Mouse (Mus musculus): Measurements from ENCODE around the gene Rftn1.
A peak's percentile ranks its signal among the peaks of the same experiment; 100 is the strongest.
"Not testable (repeated sequence)": the region's sequence is repeated elsewhere in the genome, so short reads cannot be mapped to it uniquely, and the experiment has no call there.

The Rftn1 gene

GRCm38 (mm10) chr17:50127045-50127813 lies 63.2 kb downstream of the Rftn1 start:
- no peak for DNase-seq

DNA sequence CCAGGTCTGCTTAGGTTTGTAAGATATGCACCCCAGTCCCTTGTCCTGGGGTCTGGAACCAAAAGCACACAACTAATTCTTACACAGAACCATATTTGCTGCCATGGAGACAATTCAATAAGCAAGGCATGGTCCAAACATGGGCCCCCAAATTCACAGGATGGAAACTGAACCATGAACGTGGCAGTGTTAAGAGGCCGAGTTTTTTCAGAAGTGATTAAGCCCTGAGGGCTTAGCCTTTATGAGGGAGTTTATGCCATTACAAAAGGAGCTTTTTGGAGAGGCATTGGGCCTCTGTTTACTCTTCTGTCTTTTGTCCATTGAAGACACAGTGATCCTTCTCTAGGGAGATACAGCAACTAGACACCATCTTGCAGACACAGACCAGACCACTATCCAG lies 63.9 kb downstream of the Rftn1 start:
- DNase-seq, result no peak

DNA sequence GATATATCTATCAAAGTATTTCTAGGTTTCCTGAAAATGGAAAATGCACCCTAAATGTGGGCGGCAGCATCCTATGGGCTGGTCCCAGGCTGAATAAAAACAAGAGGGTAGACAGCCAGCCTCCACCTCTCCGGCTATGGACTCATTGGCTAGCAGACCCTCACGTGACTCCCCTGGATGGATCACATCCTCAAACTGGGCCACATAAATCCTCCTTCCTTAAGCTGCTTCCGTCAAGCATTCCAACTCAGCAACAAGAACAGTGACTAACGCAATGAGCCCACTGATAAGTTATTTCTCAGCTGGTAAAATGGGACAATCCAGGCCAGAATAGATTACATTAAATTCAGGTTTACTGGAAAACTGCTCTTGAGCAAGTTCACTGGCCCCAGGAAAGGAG lies 64.6 kb downstream of the Rftn1 start:
- no peak for DNase-seq

DNA sequence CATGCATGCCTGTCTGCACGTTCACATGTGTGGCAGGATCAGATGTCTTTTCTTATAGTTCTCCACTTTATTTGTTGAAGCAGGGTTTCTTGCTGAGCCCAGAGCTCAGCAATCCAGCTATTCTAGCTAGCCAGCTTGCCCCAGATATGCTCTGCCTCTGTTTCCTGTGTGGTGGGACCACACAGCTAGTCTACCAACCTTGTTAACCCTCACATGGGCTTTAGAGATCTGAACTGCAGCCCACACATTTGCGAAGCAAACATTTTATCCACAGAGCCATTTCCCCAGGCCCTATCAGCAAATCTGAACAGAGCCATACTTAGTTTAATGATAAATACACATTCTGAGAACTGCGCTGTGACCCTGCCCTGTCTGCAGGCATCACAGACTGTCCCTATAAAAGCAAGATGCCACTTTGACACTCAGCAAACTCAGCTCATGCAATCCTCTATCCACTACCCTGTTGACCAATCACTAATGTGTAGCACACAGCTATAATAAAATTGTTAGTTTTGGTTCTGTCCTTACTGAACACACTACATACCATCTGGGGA lies 65.2 kb downstream of the Rftn1 start:
- DNase-seq, result no peak

- DNase-seq, result no peak
Measured at GRCm38 (mm10) chr17:50124708-50125107, 65.8 kb downstream of the Rftn1 start.

GRCm38 (mm10) chr17:50122555-50122954 lies 67.9 kb downstream of the Rftn1 start:
- DNase-seq, result no peak

DNA sequence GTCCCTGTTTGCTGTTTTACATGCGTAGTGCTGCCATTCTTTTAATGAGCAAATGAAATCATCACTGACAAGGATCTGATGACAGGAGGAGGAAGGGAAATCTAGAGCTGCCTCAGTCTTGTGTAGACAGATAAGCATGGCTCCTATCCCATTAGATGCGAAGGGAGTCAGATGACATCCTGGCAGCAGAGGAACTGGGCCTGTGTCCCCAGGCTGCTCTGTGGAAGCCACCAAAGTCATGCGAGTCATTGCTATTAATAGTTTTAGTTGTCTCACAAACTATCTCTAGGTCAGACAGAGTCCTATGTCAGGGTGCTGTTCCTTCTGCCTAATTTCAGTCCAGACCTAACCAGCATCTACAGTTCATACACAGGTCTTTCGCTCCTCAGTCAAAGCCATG lies 70.4 kb downstream of the Rftn1 start:
- DNase-seq, result peak; percentile 33

DNA sequence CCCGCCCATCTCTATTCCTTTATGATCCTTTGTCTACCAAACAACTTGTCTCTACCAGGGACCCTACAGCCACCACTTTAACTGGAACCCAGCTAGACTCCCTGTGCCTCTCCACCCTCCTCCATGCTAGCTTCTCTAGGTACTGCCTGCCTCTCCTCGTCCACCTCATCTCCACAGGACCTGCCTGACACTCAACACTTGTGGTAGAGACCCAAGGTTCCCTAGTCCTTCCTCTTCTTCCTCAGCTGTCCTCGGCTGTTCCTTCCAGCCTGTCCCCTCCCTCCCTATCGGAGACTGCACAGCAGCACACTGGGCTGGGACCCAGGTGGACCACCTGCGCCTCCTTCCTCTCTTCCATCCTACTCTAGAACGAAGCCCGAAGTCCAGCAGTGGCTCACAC lies 73.0 kb downstream of the Rftn1 start:
- DNase-seq, result no peak

DNA sequence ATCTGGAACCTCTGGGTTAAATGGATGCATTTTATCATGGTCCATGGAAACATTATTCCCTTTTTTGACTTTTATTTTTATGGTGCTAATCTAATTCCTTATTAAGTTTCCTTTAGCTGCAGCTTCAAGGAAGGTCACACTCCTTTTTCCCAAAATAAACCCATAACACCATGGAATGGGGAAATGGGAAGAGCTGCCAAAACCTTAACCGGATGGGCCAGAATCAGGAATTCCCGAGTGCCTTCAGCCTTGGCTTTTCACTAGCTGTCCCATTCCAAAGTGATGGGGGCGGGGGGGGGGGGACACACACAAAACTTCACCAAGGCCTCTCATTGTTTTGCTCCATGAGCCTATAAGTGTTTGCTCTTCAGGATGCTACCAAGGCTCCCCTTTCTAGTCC lies 73.5 kb downstream of the Rftn1 start:
- peak; percentile 32 for DNase-seq

DNA sequence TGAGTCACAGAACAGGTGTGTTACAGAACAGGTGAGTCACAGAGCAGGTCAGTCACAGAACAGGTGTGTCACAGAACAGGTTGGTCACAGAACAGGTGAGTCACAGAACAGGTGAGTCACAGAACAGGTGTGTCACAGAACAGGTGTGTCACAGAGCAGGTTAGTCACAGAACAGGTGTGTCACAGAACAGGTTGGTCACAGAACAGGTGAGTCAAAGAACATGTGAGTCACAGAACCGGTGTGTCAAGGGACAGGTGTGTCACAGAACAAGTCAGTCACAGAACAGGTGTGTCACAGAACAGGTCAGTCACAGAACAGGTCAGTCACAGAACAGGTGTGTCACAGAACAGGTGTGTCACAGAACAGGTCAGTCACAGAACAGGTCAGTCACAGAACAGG lies 74.1 kb downstream of the Rftn1 start:
- not testable (repeated sequence) for DNase-seq

GRCm38 (mm10) chr17:50115716-50116115 lies 74.8 kb downstream of the Rftn1 start:
- DNase-seq, result not testable (repeated sequence)

- DNase-seq, result no peak
Measured at GRCm38 (mm10) chr17:50114659-50115058, 75.8 kb downstream of the Rftn1 start.

GRCm38 (mm10) chr17:50110650-50111415 lies 79.6 kb downstream of the Rftn1 start:
- DNase-seq, result peak; percentile 58

DNA sequence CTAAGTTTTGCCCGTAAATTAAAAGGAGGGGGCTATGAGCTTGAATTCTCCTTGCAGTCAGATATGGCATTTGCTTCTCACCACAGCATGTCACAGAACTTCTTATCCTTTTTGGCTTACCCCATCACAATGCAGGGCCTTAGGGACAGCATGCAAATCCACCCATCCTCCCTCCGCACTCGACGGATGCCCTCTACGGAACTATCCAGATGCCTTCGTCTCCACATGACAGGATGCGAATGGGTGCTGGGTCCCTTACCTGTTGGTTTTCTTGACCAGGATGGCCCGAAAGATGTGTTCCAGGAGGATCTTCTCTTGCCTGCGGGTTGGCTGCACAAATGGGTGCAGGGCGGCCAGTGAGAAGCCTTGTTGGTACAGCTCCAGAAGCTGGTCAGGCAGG lies 83.7 kb downstream of the Rftn1 start:
- no peak for DNase-seq

DNA sequence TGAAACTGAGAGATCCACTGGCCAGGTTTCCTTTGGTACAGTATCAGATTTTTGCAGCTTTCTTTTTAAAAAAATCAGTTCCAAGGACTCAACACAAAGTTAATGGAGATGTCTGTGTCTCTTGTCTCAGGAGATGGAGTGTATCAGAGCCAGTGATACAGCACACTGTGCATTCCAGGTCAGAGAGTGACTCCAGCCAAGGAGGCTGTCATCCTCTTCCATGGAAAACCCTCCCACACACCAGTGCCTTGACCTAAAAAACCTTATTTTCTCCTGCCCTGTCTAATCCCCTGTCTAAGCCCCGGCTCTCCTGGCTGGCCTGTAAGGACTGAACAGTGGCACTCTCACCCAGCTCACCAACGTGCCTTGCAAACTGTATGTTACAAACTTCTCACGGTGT lies 86.3 kb downstream of the Rftn1 start:
- DNase-seq, result no peak

GRCm38 (mm10) chr17:50101416-50101815 lies 89.1 kb downstream of the Rftn1 start:
- no peak for DNase-seq

DNA sequence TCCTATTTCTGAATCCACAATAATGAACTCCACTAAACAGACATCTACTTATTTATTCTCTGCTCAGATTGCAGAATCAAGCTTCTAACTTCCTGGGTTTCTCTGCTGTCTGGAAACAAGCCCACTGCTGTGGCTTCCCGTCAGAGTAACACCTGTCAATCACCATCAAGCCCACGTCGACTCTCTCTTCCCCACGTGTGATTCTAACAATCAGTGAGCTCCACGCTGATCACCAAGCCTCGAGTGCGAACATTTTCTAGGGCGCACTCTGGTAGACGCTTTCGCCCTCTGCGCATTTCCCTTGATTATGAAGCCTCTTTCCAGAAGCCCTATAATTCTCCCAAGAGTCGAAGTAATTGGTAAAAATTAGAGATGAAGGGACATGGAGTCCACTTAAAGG lies 90.4 kb downstream of the Rftn1 start:
- no peak for DNase-seq

DNA sequence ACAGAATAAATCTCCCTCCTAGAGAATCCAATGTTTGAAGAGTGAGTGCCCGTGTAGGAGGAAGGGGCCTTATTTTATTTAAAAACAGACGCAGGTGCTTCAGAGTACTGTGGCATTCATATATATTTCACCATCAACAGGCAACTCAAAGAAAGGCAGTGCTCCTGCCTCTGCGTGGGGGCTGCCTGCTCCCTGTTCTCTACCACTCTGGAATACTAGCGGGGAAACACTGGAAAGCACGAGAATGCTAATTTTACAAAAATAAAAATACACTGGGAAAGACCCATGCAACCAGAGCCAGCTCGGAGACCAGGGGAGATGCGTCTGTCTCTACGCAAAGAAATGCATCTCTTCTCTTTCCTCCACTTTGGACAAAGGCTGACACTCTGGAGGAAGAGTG lies 91.1 kb downstream of the Rftn1 start:
- DNase-seq, result no peak

- DNase-seq, result no peak
Measured at GRCm38 (mm10) chr17:50098297-50098696, 92.2 kb downstream of the Rftn1 start.

DNA sequence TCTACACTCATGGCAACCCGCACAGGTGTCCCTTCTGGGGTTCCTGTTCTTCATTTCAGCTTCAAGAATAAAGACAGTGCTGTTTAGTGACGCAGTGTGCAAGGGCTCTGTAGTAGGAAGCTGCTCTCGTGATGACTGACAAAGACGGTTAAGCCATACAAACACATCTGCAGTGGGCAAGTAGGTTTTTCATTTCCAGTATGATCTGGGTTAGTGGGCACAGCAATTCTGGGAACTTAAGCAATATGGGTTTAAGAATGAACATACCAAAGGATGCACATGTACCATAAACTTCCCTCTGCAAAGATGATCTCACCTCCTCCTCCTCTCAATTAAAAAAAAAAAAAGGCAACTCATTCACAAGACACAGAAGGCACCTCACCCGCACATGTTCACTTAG lies 92.6 kb downstream of the Rftn1 start:
- no peak for DNase-seq

DNA sequence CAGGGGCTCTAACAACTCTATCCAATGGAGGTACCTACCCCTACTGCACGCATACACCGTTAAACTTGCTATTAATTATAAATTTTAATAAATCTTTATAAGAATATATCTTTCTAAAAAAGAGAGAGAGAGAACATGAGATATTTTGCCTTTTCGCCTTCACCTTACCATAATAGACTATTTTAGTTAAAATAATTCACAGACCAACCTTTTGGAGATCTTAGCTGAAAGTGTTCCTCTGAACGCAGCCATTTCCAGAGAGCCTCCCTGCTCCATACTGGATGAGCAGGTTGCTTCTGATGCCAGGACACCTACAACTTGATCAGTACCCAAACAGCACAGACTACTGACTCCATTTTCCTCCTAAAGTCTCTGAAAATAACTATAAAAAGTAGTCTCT lies 94.2 kb downstream of the Rftn1 start:
- no peak for DNase-seq

DNA sequence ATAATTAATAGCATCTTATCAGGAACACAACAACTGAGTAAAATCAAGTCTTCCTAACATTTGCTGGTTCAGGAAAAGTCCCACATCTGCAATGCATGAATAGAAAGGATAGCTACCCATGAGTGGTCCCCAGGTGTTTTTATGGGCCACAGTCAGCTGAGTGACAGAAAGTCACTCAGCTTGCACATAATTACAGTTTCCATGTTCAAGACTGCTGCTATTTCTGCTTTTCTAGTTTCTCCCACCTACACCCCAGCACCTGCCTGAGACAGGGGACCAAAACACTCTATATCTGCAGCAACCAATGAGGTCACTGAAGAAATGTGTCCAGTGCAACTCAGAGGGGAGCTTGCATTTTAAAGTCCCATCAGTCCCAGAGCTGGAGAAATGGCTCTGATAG lies 95.9 kb downstream of the Rftn1 start:
- DNase-seq, result no peak

DNA sequence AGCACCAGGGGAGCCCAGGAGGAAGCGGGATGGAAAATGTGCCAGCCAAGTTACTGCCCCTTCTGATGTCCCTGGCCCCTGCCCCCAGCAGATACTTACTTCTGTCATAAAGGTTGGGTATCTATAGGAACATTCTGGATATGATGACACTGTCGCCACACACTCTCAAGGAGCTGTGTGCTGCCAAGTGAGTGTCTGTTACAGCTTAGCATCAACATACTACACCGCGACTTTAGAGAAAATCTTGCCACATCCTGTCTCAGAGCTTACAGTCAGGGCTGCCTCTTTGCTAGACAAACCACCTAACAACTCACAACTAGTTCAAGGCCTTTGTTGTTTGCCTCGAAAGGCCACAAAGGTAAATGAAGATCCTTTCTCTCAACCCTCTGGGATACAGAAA lies 96.4 kb downstream of the Rftn1 start:
- DNase-seq, result no peak

DNA sequence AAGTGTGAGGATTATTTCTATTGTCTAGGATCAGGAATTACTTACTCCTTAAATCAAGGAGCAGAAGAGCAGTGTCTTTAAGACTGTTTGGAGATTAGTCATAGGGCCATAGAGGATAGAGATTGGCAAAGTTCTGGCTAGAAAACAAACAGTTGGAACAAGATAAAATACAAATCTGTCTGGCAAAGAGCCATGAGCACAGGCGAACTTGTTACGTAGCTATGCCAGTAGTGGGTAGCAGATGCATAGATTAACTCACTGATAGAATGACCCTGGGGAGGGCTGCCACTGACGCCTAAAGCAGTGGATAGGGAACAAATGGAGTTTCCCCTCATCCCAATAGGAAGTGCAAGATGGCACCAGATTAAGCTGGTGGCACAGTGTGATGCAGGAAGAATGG lies 97.1 kb downstream of the Rftn1 start:
- no peak for DNase-seq

All from lung, postnatal 10 days (tissue).